Mouse (Mus musculus): ENCODE results near the gene Itpr3.

DNA sequence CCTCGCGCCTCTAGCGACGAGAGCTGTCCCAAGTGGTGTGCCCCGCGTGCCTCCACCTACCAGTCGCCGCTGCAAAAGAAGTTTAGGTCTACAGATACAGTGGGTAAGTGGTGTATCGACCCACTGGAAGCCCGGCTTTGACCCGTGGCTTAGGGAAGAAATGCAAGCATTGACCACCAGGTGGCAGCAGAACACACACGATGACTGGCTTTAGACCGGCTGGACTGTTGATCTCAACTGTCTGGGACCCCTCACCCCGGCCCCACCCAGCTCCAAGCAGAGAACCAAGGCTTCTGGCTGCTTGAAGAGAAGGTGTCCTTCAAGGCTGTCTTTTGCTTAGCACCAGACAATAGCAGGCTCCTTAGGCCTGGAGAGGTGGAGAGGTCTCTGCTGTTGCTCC lies 24.2 kb upstream of the Itpr3 start:
- no peak for TF ChIP-seq GATA1 (IDR thresholded peaks at IDR 0.05; ENCODE audit: borderline replicate concordance, low read length)
- no peak for TF ChIP-seq FLI1 (IDR thresholded peaks at IDR 0.05; ENCODE audit: low read length)
